Mouse (Mus musculus): ENCODE measurements around the gene Pin1. TPM values are rescaled to one million over a fixed set of nuclear protein-coding genes. Genes with fewer than 3 reads are reported as not detected.

The Pin1 gene
- 1.1 TPM for polyA plus RNA-seq (2014; fragmentation: Illumina TruSeq; extraction: RNeasy Lipid Tissue Mini Kit (QIAGEN cat#74804))

GRCm38 (mm10) chr9:20651602-20652259 is at the start of gene Pin1:
Gene Pin1 (plus strand): TSS chr9:20652095.

GRCm38 (mm10) chr9:20642101-20642895 is 9.6 kb upstream of the Pin1 start, which contains the start of gene Ubl5:
Gene Ubl5 (plus strand): TSS chr9:20642878.

GRCm38 (mm10) chr9:20644360-20645081 is 7.4 kb upstream of the Pin1 start, which contains the start of gene Fbxl12:
Gene Fbxl12 (minus strand): TSS chr9:20644767.

Other genes with a start within 250 kb of the Pin1 start
- 63.8 TPM for gene Zfp26, start 191.9 kb upstream of the Pin1 start, polyA plus RNA-seq (2014; fragmentation: Illumina TruSeq; extraction: RNeasy Lipid Tissue Mini Kit (QIAGEN cat#74804))
- 89.9 TPM for gene Zfp426, start 159.3 kb upstream of the Pin1 start, polyA plus RNA-seq (2014; fragmentation: Illumina TruSeq; extraction: RNeasy Lipid Tissue Mini Kit (QIAGEN cat#74804))
- 197 TPM for gene Zfp266, start 130.7 kb upstream of the Pin1 start, polyA plus RNA-seq (2014; fragmentation: Illumina TruSeq; extraction: RNeasy Lipid Tissue Mini Kit (QIAGEN cat#74804))
- gene Zfp846, start 70.8 kb upstream of the Pin1 start, polyA plus RNA-seq (2014; fragmentation: Illumina TruSeq; extraction: RNeasy Lipid Tissue Mini Kit (QIAGEN cat#74804)), result 30.4 TPM
- gene Ubl5, start 9.2 kb upstream of the Pin1 start, polyA plus RNA-seq (2014; fragmentation: Illumina TruSeq; extraction: RNeasy Lipid Tissue Mini Kit (QIAGEN cat#74804)), result 22.2 TPM
- gene Fbxl12, start 7.3 kb upstream of the Pin1 start, polyA plus RNA-seq (2014; fragmentation: Illumina TruSeq; extraction: RNeasy Lipid Tissue Mini Kit (QIAGEN cat#74804)), result 2.7 TPM
- 5.7 TPM for gene Olfm2, start 94.3 kb downstream of the Pin1 start, polyA plus RNA-seq (2014; fragmentation: Illumina TruSeq; extraction: RNeasy Lipid Tissue Mini Kit (QIAGEN cat#74804))
- not detected for gene Col5a3, start 163.0 kb downstream of the Pin1 start, polyA plus RNA-seq (2014; fragmentation: Illumina TruSeq; extraction: RNeasy Lipid Tissue Mini Kit (QIAGEN cat#74804))
- gene Rdh8, start 166.4 kb downstream of the Pin1 start, polyA plus RNA-seq (2014; fragmentation: Illumina TruSeq; extraction: RNeasy Lipid Tissue Mini Kit (QIAGEN cat#74804)), result not detected
- 2.5 TPM for gene A230050P20Rik, start 216.5 kb downstream of the Pin1 start, polyA plus RNA-seq (2014; fragmentation: Illumina TruSeq; extraction: RNeasy Lipid Tissue Mini Kit (QIAGEN cat#74804))
- not detected for gene Angptl6, start 227.6 kb downstream of the Pin1 start, polyA plus RNA-seq (2014; fragmentation: Illumina TruSeq; extraction: RNeasy Lipid Tissue Mini Kit (QIAGEN cat#74804))
- 0.40 TPM for gene Ppan, start 236.1 kb downstream of the Pin1 start, polyA plus RNA-seq (2014; fragmentation: Illumina TruSeq; extraction: RNeasy Lipid Tissue Mini Kit (QIAGEN cat#74804))
- 23.3 TPM for gene Eif3g, start 246.5 kb downstream of the Pin1 start, polyA plus RNA-seq (2014; fragmentation: Illumina TruSeq; extraction: RNeasy Lipid Tissue Mini Kit (QIAGEN cat#74804))

Measured in ovary, adult 10 weeks (tissue).